ENCODE assay signal across 21 mouse cellular contexts in the genomic region with DNA sequence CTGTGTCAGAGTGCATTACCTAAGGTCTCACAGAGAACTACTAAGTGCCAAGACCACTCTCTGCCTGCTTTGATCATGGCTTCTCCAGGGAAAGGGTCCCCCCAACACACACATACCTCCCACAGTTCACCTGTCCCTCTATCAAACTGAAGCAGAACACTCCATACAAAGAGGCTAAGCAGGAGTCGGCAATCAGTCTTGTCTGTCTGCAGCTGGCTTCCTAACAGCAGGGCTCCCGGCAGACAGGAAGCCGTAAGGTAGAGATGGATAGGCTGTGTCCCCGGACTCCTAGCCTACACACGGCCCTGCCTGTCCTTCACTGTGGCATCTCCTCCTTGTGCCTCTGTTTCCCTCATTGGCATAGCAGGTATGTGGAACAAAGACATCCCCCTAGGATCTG.
DNase-seq lines count a peak whose midpoint lies in the region; ATAC-seq lines count a peak whose summit lies in the region.
"Had no signal": no experiment of that assay in that cellular context is flagged by ENCODE, and none has a peak within 500 bp of the region (broad histone marks: within the 10 kb centered on the region; RNA-seq: fewer than 3 reads in every experiment).

No protein-coding gene starts in this region.

- ATAC-seq in forebrain, embryonic 15.5 days (replicated peaks), result no peak
- ATAC-seq: activated CD4-positive, CD25-positive, alpha-beta regulatory T cell, adult 4 months; forebrain, postnatal 0 days had no signal

- no peaks in the 10 kb centered on the region for H3K9me3 ChIP-seq in embryonic facial prominence, embryonic 10.5 days
- no peaks in the 10 kb centered on the region for H3K9me3 ChIP-seq in forebrain, embryonic 15.5 days
- H3K9me3 ChIP-seq: embryonic facial prominence, embryonic 13.5 days; forebrain, embryonic 12.5 days; heart, embryonic 15.5 days; hindbrain, embryonic 10.5 days had no signal

- peak; percentile 18 for DNase-seq in T-cell, adult 2 months (ENCODE audit: low spot score)
- DNase-seq in embryonic facial prominence, embryonic 10.5 days (ENCODE audit: low spot score), result no peak
- DNase-seq in thymus, postnatal 0 days (ENCODE audit: low spot score), result peak; percentile 40
- peak; percentile 37 to 50 for DNase-seq in thymus, postnatal 36 days
- DNase-seq in spleen, postnatal 14 days (ENCODE audit: low spot score in 2 of 2), result no peak
- no peak for DNase-seq in kidney, postnatal 36 days
- DNase-seq: adrenal gland, postnatal 14 days; cerebellum, adult 11-12 months; cerebellum, adult 9-10 months; cerebellum, postnatal 25 days; forebrain, postnatal 0 days; gastrocnemius, postnatal 14 days; heart, adult 2 months had no signal

- H3K9ac ChIP-seq in forebrain, embryonic 15.5 days (replicated peaks), result no peak overlapping the region
- H3K9ac ChIP-seq: embryonic facial prominence, embryonic 13.5 days; forebrain, embryonic 12.5 days; forebrain, postnatal 0 days; heart, embryonic 15.5 days; hindbrain, embryonic 14.5 days had no signal

- no peak overlapping the region for H3K4me2 ChIP-seq in forebrain, embryonic 15.5 days (replicated peaks)
- H3K4me2 ChIP-seq: embryonic facial prominence, embryonic 13.5 days; forebrain, embryonic 12.5 days; heart, embryonic 11.5 days; heart, embryonic 15.5 days; hindbrain, embryonic 14.5 days had no signal

- H3K4me1 ChIP-seq in embryonic facial prominence, embryonic 10.5 days, result peaks cover 64% of the 10 kb centered on the region
- H3K4me1 ChIP-seq in forebrain, embryonic 15.5 days, result peaks cover 26% of the 10 kb centered on the region

- 33% methylated on average over 5 of the region's 5 CpGs for WGBS in embryonic facial prominence, embryonic 10.5 days
- WGBS in forebrain, embryonic 15.5 days, result 66% methylated on average over 5 of the region's 5 CpGs

- peaks cover 4% of the 10 kb centered on the region for H3K27me3 ChIP-seq in embryonic facial prominence, embryonic 10.5 days (replicated peaks; ENCODE audit: low read depth, poor library complexity, severe bottlenecking)
- H3K27me3 ChIP-seq in forebrain, embryonic 15.5 days, result no peaks in the 10 kb centered on the region
- H3K27me3 ChIP-seq: embryonic facial prominence, embryonic 13.5 days had no signal

- no peaks in the 10 kb centered on the region for H3K36me3 ChIP-seq in embryonic facial prominence, embryonic 10.5 days (replicated peaks)
- no peaks in the 10 kb centered on the region for H3K36me3 ChIP-seq in forebrain, embryonic 15.5 days
- H3K36me3 ChIP-seq: embryonic facial prominence, embryonic 13.5 days; forebrain, embryonic 12.5 days; heart, embryonic 15.5 days; hindbrain, embryonic 10.5 days had no signal

- 0 out of 2 replicates have a peak overlapping the region, but pooled peaks have one; percentile 19 for H3K27ac ChIP-seq in embryonic facial prominence, embryonic 10.5 days (replicated peaks)
- H3K27ac ChIP-seq in forebrain, embryonic 15.5 days (replicated peaks), result no peak overlapping the region
- H3K27ac ChIP-seq: embryonic facial prominence, embryonic 13.5 days; forebrain, embryonic 12.5 days; heart, adult 2 months; heart, embryonic 15.5 days; hindbrain, embryonic 10.5 days; hindbrain, embryonic 14.5 days had no signal

- no peak overlapping the region for H3K4me3 ChIP-seq in embryonic facial prominence, embryonic 10.5 days
- no peak overlapping the region for H3K4me3 ChIP-seq in forebrain, embryonic 15.5 days
- H3K4me3 ChIP-seq: embryonic facial prominence, embryonic 13.5 days; forebrain, embryonic 12.5 days; heart, adult 2 months; heart, embryonic 15.5 days; hindbrain, embryonic 10.5 days had no signal

Comparison
In these comparisons a context has a peak if more than half of its experiments do, and no peak if none do; other contexts are left out.
1. DNase-seq: peak in T-cell, adult 2 months (single experiment), thymus, postnatal 0 days (single experiment) and thymus, postnatal 36 days (2 of 2); none in embryonic facial prominence, embryonic 10.5 days (single experiment), spleen, postnatal 14 days (0 of 2) and kidney, postnatal 36 days (0 of 2).